Mouse (Mus musculus): ENCODE results near the gene Arhgef26. TPM values are rescaled to one million over a fixed set of nuclear protein-coding genes. Genes with fewer than 3 reads are reported as not detected.

The Arhgef26 gene
- total RNA-seq, 1 experiment from 2014 or later, result not detected

Other genes with a start within 250 kb of the Arhgef26 start
- gene Dhx36, start 168.7 kb downstream of the Arhgef26 start, total RNA-seq (2017), result 48.2 and 54.8 TPM in 2 replicates

Measured in common myeloid progenitor, adult 5-6 weeks (primary cell).